Mouse (Mus musculus): ENCODE results near the gene Clmn. TPM values are rescaled to one million over a fixed set of nuclear protein-coding genes. Genes with fewer than 3 reads are reported as not detected.

Gene Clmn
- polyA plus RNA-seq, 1 experiment from 2014 or later = 2.0 TPM

- WGBS = 91% methylated on average over 10 of the region's 10 CpGs
- Histone ChIP-seq H3K4me3 (no peak overlapping the region), H3K27me3 (replicated peaks) (no peaks in the 10 kb centered on the region), H3K27ac (no peak overlapping the region), H3K4me1 (peaks cover 16% of the 10 kb centered on the region), H3K4me2 (replicated peaks) (no peak overlapping the region), H3K36me3 (no peaks in the 10 kb centered on the region), H3K9me3 (no peaks in the 10 kb centered on the region), H3K9ac (no peak overlapping the region)
- no peak for ATAC-seq (ENCODE audit: low FRiP score, low read depth)
Measured at GRCm38 (mm10) chr12:104822838-104823599, 41.9 kb downstream of the Clmn start.

GRCm38 (mm10) chr12:104822151-104822550, 42.7 kb downstream of the Clmn start:
- no peak overlapping the region for H3K4me3 ChIP-seq
- no peak for ATAC-seq (ENCODE audit: low FRiP score, low read depth)
- H3K27ac ChIP-seq = no peak overlapping the region
- H3K4me1 ChIP-seq = peaks cover 16% of the 10 kb centered on the region
- H3K36me3 ChIP-seq = no peaks in the 10 kb centered on the region
- H3K27me3 ChIP-seq (replicated peaks) = no peaks in the 10 kb centered on the region
- no peaks in the 10 kb centered on the region for H3K9me3 ChIP-seq
- no peak overlapping the region for H3K4me2 ChIP-seq (replicated peaks)
- H3K9ac ChIP-seq = no peak overlapping the region
- WGBS = 67% methylated on average over 8 of the region's 8 CpGs

DNA sequence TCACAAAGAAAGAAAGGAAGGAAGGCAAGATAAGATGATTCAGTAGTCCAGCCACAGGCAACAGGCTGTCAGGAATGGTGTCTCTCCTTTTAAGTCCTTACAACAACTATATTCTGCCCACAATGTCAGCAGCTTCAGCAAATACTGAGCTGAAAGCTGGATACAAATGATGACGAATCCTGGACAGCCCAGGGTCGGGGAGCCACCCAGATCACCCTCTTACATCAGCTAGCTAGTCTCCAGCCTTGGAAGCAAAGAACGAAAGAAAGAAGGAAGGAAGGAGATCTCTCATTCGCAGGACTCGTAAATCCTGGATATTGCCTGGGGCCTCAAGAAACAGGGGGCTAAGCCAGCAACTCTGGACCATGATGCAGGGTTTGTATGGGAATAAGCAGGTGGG, 44.8 kb downstream of the Clmn start:
- 73% methylated on average over 5 of the region's 5 CpGs for WGBS
- H3K9ac ChIP-seq = no peak overlapping the region
- no peak overlapping the region for H3K27ac ChIP-seq
- H3K4me2 ChIP-seq (replicated peaks) = no peak overlapping the region
- H3K4me1 ChIP-seq = peaks cover 13% of the 10 kb centered on the region
- no peaks in the 10 kb centered on the region for H3K27me3 ChIP-seq (replicated peaks)
- H3K9me3 ChIP-seq = no peaks in the 10 kb centered on the region
- no peak for ATAC-seq (ENCODE audit: low FRiP score, low read depth)
- no peak overlapping the region for H3K4me3 ChIP-seq
- H3K36me3 ChIP-seq = no peaks in the 10 kb centered on the region

DNA sequence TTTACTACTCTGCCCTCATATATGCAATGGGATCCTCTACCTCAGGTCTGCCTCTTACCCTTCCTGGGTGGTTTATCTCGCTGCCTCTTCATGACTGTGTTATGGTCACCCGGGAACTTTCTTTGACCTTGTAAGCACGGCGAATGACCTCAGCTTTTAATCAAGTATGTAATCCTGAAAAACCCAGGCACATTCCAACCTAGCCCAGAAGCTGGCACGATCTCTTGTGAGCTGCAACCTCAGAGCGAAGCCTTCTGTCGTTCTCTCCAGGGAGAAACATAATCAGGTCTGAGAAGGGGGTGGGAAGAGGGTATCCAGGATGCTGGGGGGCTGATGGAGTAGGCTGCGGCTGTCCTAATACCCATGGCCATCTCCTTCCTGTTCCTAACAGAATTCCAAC, 45.8 kb downstream of the Clmn start:
- Histone ChIP-seq H3K4me1 (peaks cover 19% of the 10 kb centered on the region), H3K27ac (no peak overlapping the region), H3K4me2 (replicated peaks) (no peak overlapping the region), H3K36me3 (no peaks in the 10 kb centered on the region), H3K9me3 (no peaks in the 10 kb centered on the region), H3K27me3 (replicated peaks) (no peaks in the 10 kb centered on the region), H3K9ac (no peak overlapping the region), H3K4me3 (no peak overlapping the region)
- 70% methylated on average over 8 of the region's 8 CpGs for WGBS
- ATAC-seq (ENCODE audit: low FRiP score, low read depth) = no peak

DNA sequence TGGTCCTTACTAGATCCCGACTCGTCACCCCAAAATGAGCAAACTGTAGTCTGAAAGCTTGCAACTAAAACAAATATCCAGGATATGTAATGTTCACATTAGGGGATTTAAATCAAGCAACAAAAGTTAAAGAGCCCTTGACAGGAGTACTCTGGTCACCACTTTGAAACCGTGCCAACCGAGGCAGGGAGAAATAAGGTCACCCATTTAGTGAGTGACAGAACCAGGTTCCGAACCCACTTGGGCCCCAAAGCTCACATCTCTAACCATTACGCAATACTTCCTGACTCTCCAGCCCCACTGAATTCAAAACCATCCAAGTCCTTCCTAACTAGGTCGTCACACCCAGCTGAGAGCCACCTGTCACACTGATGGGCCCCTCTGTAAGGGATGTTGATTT, 46.8 kb downstream of the Clmn start:
- H3K4me1 ChIP-seq = peaks cover 19% of the 10 kb centered on the region
- no peak for ATAC-seq (ENCODE audit: low FRiP score, low read depth)
- 77% methylated on average over 7 of the region's 7 CpGs for WGBS
- H3K4me3 ChIP-seq = no peak overlapping the region
- no peak overlapping the region for H3K4me2 ChIP-seq (replicated peaks)
- no peaks in the 10 kb centered on the region for H3K27me3 ChIP-seq (replicated peaks)
- H3K27ac ChIP-seq = no peak overlapping the region
- no peak overlapping the region for H3K9ac ChIP-seq
- H3K9me3 ChIP-seq = no peaks in the 10 kb centered on the region
- no peaks in the 10 kb centered on the region for H3K36me3 ChIP-seq

DNA sequence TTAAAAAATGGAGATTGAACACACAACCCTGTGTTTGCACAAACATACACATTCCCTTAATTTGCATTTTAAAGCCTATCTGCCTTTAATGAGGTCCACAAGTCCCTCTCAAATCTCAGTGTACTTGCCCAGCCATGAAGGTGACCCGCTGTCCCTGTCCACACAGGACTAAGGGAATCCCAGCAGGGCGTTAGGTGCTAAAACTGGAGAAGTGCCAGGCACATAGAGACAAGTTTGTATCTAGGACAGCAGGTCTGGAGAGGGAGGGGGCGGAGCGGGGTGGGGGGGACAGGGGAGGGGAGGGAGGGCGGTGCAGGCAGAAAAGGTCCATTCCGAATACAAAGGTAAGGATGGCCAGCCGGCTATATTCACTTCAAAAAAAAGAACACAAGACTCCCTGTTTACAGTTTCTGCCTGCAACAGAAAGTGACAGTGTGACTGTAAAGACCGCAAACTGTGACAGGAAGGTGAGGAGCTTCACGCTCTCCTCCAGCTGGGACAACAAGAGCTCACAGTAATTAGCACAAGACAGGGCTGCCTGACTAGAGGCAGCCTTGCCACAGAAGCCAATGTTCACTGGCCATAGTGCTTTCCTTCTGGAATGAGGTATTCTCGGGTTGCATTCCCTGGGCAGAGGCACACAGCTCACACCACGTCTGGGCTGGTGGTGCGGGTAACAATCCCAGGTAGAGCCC, 47.6 kb downstream of the Clmn start:
- WGBS = 21% methylated on average over 11 of the region's 12 CpGs
- ATAC-seq (ENCODE audit: low FRiP score, low read depth) = no peak

DNA sequence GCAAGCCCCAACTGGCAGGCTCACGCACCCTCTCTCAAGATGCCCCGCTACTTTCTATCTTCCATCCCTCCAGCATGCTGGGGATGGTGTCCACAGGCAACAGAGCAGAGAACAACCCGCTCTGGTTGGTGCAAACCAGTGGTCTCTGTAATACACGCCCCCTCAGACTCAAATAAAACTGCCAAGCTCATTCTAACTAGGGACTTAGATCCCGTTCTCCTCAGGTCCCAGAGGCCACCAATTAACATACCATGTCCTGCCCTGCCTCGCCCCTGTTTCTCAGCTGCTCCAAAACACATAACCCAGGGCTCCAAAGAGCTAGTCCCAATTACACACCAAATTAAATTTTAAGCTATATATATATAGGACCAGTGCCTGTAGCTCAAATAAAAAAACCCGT, 50.6 kb downstream of the Clmn start:
- Histone ChIP-seq H3K27me3 (replicated peaks) (no peaks in the 10 kb centered on the region), H3K9me3 (no peaks in the 10 kb centered on the region), H3K4me1 (peaks cover 18% of the 10 kb centered on the region), H3K9ac (no peak overlapping the region), H3K4me3 (no peak overlapping the region), H3K4me2 (replicated peaks) (no peak overlapping the region), H3K27ac (no peak overlapping the region), H3K36me3 (no peaks in the 10 kb centered on the region)
- 52% methylated on average over 7 of the region's 7 CpGs for WGBS
- no peak for ATAC-seq (ENCODE audit: low FRiP score, low read depth)

More for the DNA sequence above, 47.6 kb downstream of the Clmn start:
- H3K4me2 ChIP-seq (replicated peaks) = no peak overlapping the region
- no peak overlapping the region for H3K4me3 ChIP-seq
- H3K27ac ChIP-seq = no peak overlapping the region
- no peak overlapping the region for H3K9ac ChIP-seq
- no peaks in the 10 kb centered on the region for H3K27me3 ChIP-seq (replicated peaks)
- no peaks in the 10 kb centered on the region for H3K9me3 ChIP-seq
- H3K36me3 ChIP-seq = no peaks in the 10 kb centered on the region
- peaks cover 19% of the 10 kb centered on the region for H3K4me1 ChIP-seq

DNA sequence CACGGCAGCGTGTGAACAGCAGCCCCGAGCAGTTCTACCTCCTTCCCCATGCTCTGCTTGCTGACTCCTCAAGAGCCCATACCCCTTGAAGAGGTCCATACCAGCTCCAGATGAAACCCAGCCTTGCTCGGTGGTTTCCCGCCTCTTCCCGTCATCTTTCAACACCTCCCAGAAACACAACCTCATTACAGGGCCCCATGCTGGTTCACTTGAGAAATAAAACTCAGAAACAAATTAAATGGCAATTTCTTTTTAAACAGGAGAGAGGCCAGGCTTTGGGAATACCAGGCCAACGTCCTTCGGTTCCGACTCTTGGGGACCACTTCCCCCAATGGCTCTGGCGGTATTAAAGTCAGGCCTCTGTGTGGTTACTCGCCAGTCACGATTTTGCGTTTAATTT, 51.1 kb downstream of the Clmn start:
- no peak for ATAC-seq (ENCODE audit: low FRiP score, low read depth)
- 75% methylated on average over 13 of the region's 13 CpGs for WGBS
- H3K4me3 ChIP-seq = no peak overlapping the region

DNA sequence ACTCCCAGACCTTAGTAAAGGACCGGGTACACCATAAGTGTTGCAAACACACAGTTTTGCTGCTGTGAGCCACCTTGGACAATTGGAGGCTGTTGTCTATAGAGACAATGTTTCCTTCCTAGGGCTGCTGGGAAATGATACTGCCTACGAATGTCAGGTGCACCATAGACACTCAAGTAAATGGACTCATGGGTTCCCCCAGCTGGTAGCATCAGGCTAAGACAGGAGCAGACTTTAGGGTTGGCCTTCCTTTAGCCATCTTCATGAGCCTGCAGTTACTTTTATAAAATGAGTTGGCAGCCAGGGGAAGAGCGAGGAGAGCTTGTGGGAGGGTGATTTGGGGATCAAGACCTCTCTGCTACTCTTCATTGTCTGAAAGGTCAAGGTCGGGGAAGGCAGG, 52.2 kb downstream of the Clmn start:
- Histone ChIP-seq H3K4me1 (peaks cover 24% of the 10 kb centered on the region), H3K27ac (no peak overlapping the region), H3K4me3 (no peak overlapping the region), H3K36me3 (no peaks in the 10 kb centered on the region), H3K27me3 (replicated peaks) (no peaks in the 10 kb centered on the region), H3K9me3 (no peaks in the 10 kb centered on the region), H3K9ac (no peak overlapping the region), H3K4me2 (replicated peaks) (no peak overlapping the region)
- ATAC-seq (ENCODE audit: low FRiP score, low read depth) = no peak
- 77% methylated on average over 4 of the region's 4 CpGs for WGBS

More for the DNA sequence above, 51.1 kb downstream of the Clmn start:
- Histone ChIP-seq H3K27ac (no peak overlapping the region), H3K4me1 (peaks cover 23% of the 10 kb centered on the region), H3K36me3 (no peaks in the 10 kb centered on the region), H3K9ac (no peak overlapping the region), H3K9me3 (no peaks in the 10 kb centered on the region), H3K27me3 (replicated peaks) (no peaks in the 10 kb centered on the region), H3K4me2 (replicated peaks) (no peak overlapping the region)

GRCm38 (mm10) chr12:104810923-104811443, 53.9 kb downstream of the Clmn start:
- no peak overlapping the region for H3K4me2 ChIP-seq (replicated peaks)
- H3K9ac ChIP-seq = no peak overlapping the region
- no peaks in the 10 kb centered on the region for H3K36me3 ChIP-seq
- no peak overlapping the region for H3K27ac ChIP-seq
- H3K9me3 ChIP-seq = no peaks in the 10 kb centered on the region
- WGBS = 52% methylated on average over 7 of the region's 7 CpGs
- no peaks in the 10 kb centered on the region for H3K27me3 ChIP-seq (replicated peaks)
- no peak for ATAC-seq (ENCODE audit: low FRiP score, low read depth)
- H3K4me1 ChIP-seq = peaks cover 23% of the 10 kb centered on the region
- H3K4me3 ChIP-seq = no peak overlapping the region

GRCm38 (mm10) chr12:104808421-104809067, 56.3 kb downstream of the Clmn start:
- no peaks in the 10 kb centered on the region for H3K36me3 ChIP-seq
- no peak overlapping the region for H3K9ac ChIP-seq
- no peaks in the 10 kb centered on the region for H3K27me3 ChIP-seq (replicated peaks)
- peaks cover 15% of the 10 kb centered on the region for H3K4me1 ChIP-seq
- ATAC-seq (ENCODE audit: low FRiP score, low read depth) = no peak
- H3K27ac ChIP-seq = no peak overlapping the region
- H3K4me2 ChIP-seq (replicated peaks) = no peak overlapping the region
- H3K9me3 ChIP-seq = no peaks in the 10 kb centered on the region
- H3K4me3 ChIP-seq = no peak overlapping the region
- 60% methylated on average over 17 of the region's 17 CpGs for WGBS

- no peak overlapping the region for H3K27ac ChIP-seq
- 52% methylated on average over 4 of the region's 4 CpGs for WGBS
Measured at GRCm38 (mm10) chr12:104806680-104807375, 58.0 kb downstream of the Clmn start.

More at GRCm38 (mm10) chr12:104806680-104807375, 58.0 kb downstream of the Clmn start:
- Histone ChIP-seq H3K9me3 (no peaks in the 10 kb centered on the region), H3K4me3 (no peak overlapping the region), H3K36me3 (no peaks in the 10 kb centered on the region), H3K4me2 (replicated peaks) (no peak overlapping the region), H3K4me1 (peaks cover 23% of the 10 kb centered on the region), H3K27me3 (replicated peaks) (no peaks in the 10 kb centered on the region), H3K9ac (no peak overlapping the region)
- ATAC-seq (ENCODE audit: low FRiP score, low read depth) = no peak

All from neural tube, embryonic 12.5 days (tissue).